Mouse (Mus musculus) cortical plate, adult 2 months (tissue): ENCODE results near the gene Sf1.

Experiments
- CTCF ChIP-seq: fragments of 200-500 bp; IDR thresholded peaks from 2 replicates; pipeline ENCODE4 v1.5.1; 2011; ENCODE audit warnings: mild to moderate bottlenecking, control low read depth, low read length; ENCODE audit not compliant: insufficient read depth; ENCODE audit errors: extremely low read depth
- POLR2A ChIP-seq: fragments of 200-500 bp; IDR thresholded peaks from 2 replicates; pipeline ENCODE4 v1.6.1; 2011; ENCODE audit warnings: mild to moderate bottlenecking, low read length, control low read depth; ENCODE audit not compliant: insufficient read depth; ENCODE audit errors: extremely low read depth

GRCm38 (mm10) chr19:6393637-6394036 is 30.1 kb downstream of the Sf1 start:
- TF ChIP-seq CTCF (no peak), POLR2A (no peak)
